Mouse (Mus musculus) MEL (cell line): ENCODE results near the gene Dram1. TPM values are rescaled to one million over a fixed set of nuclear protein-coding genes. Genes with fewer than 3 reads are reported as not detected.
A peak's percentile ranks its signal among the peaks of the same experiment; 100 is the strongest.

Experiments used
- DNase-seq: peaks from one replicate; pipeline ENCODE4 v3.0.0; 2011; ENCODE audit warnings: low read depth, low spot score
- H3K27ac ChIP-seq: 2 replicates; pipeline ENCODE4 v1.5.1; 2012; ENCODE audit warnings: low read depth, mild to moderate bottlenecking, control low read depth, low read length, moderate library complexity; ENCODE audit not compliant: control insufficient read depth
- H3K27me3 ChIP-seq, 2 experiments: fragments of 150-350 bp in 1 of 2; sonication (generic) in 1 of 2; 2 replicates each; pipeline ENCODE4 v1.6.1; 2012; ENCODE audit warnings: low read length in 2 of 2, mild to moderate bottlenecking in 2 of 2, improper control_type of control experiment in 1 of 2, moderate library complexity in 1 of 2; ENCODE audit not compliant: insufficient read depth in 2 of 2, control insufficient read depth in 1 of 2
- H3K36me3 ChIP-seq, 2 experiments: 2 replicates each; pipeline ENCODE4 v1.6.1; 2012 to 2014; ENCODE audit warnings: low read length in 2 of 2, improper control_type of control experiment in 1 of 2, inconsistent platforms in 1 of 2, mild to moderate bottlenecking in 1 of 2; ENCODE audit not compliant: insufficient read depth in 2 of 2, control insufficient read depth in 1 of 2
- H3K4me1 ChIP-seq, 2 experiments: fragments of 150-350 bp in 1 of 2; sonication (generic) in 1 of 2; 2 replicates each; pipeline ENCODE4 v1.6.1; 2012; ENCODE audit warnings: low read length in 2 of 2, improper control_type of control experiment in 1 of 2, mild to moderate bottlenecking in 1 of 2; ENCODE audit not compliant: insufficient read depth in 2 of 2, control insufficient read depth in 1 of 2
- H3K4me3 ChIP-seq, 2 experiments: fragments of 150-350 bp in 1 of 2; sonication (generic) in 1 of 2; 2 replicates each; pipeline ENCODE4 v1.5.1; 2012; ENCODE audit warnings: low read depth in 2 of 2, low read length in 2 of 2, mild to moderate bottlenecking in 2 of 2, moderate library complexity in 2 of 2, control low read depth in 1 of 2, improper control_type of control experiment in 1 of 2; ENCODE audit not compliant: control insufficient read depth in 1 of 2, insufficient read depth in 1 of 2
- H3K79me2 ChIP-seq: 2 replicates; pipeline ENCODE4 v1.6.1; 2012; ENCODE audit warnings: mild to moderate bottlenecking, low read length, moderate library complexity; ENCODE audit not compliant: control insufficient read depth, poor library complexity, insufficient read depth
- H3K9ac ChIP-seq: 2 replicates; pipeline ENCODE4 v1.6.1; 2012; ENCODE audit warnings: low read depth, mild to moderate bottlenecking, control low read depth, low read length, moderate library complexity; ENCODE audit not compliant: control insufficient read depth, poor library complexity, severe bottlenecking
- H3K9me3 ChIP-seq: fragments of 150-350 bp; sonication (generic); replicated peaks from 2 replicates; pipeline ENCODE4 v1.6.1; 2012; ENCODE audit warnings: mild to moderate bottlenecking, low read length, improper control_type of control experiment, moderate library complexity; ENCODE audit not compliant: insufficient read depth
- CTCF ChIP-seq, 3 experiments: IDR thresholded peaks in 2 of 3; conservative IDR thresholded peaks in 1 of 3; 2 replicates each; pipeline ENCODE4 v1.5.1; 2011 to 2012; ENCODE audit warnings: low read length in 3 of 3, low read depth in 2 of 3, mild to moderate bottlenecking in 2 of 3, improper control_type of control experiment in 1 of 3, inconsistent platforms in 1 of 3, mixed read lengths in 1 of 3, moderate library complexity in 1 of 3; ENCODE audit not compliant: control insufficient read depth in 1 of 3, insufficient read depth in 1 of 3, poor library complexity in 1 of 3, severe bottlenecking in 1 of 3
- ELF1 ChIP-seq: IDR thresholded peaks from 2 replicates; pipeline ENCODE4 v1.6.1; 2014; ENCODE audit warnings: low read depth, mild to moderate bottlenecking, inconsistent platforms, low read length, improper control_type of control experiment, moderate library complexity
- GABPA ChIP-seq: IDR thresholded peaks from 2 replicates; pipeline ENCODE4 v1.6.1; 2012; ENCODE audit warnings: low read depth, mild to moderate bottlenecking, inconsistent platforms, low read length, improper control_type of control experiment, moderate library complexity
- HCFC1 ChIP-seq: IDR thresholded peaks from 2 replicates; pipeline ENCODE4 v1.6.1; 2012; ENCODE audit warnings: low read depth, mild to moderate bottlenecking, inconsistent platforms, low read length, improper control_type of control experiment, moderate library complexity
- JUND ChIP-seq: IDR thresholded peaks from 2 replicates; pipeline ENCODE4 v1.6.1; 2011; ENCODE audit warnings: low read depth, mild to moderate bottlenecking, improper control_type of control experiment, low read length
- KAT2A ChIP-seq: conservative IDR thresholded peaks from 2 replicates; pipeline ENCODE4 v1.6.1; 2012; ENCODE audit warnings: low read depth, low read length, improper control_type of control experiment, inconsistent platforms
- MAFK ChIP-seq: IDR thresholded peaks from 2 replicates; pipeline ENCODE4 v1.6.1; 2011; ENCODE audit warnings: low read depth, mild to moderate bottlenecking, low read length, improper control_type of control experiment, borderline replicate concordance
- MAX ChIP-seq: IDR thresholded peaks from 2 replicates; pipeline ENCODE4 v1.6.1; 2011; ENCODE audit warnings: low read length, improper control_type of control experiment
- MAZ ChIP-seq: IDR thresholded peaks from 2 replicates; pipeline ENCODE4 v1.6.1; 2012; ENCODE audit warnings: low read depth, mild to moderate bottlenecking, inconsistent platforms, low read length, improper control_type of control experiment
- MYC ChIP-seq: IDR thresholded peaks from 2 replicates; pipeline ENCODE4 v1.6.1; 2011; ENCODE audit warnings: low read depth, mild to moderate bottlenecking, low read length, improper control_type of control experiment, moderate library complexity
- RAD21 ChIP-seq: IDR thresholded peaks from 2 replicates; pipeline ENCODE4 v1.6.1; 2011; ENCODE audit warnings: mild to moderate bottlenecking, low read depth, low read length, improper control_type of control experiment
- SIN3A ChIP-seq: IDR thresholded peaks from 2 replicates; pipeline ENCODE4 v1.6.1; 2012; ENCODE audit warnings: low read length, improper control_type of control experiment, inconsistent platforms
- SMC3 ChIP-seq: IDR thresholded peaks from 2 replicates; pipeline ENCODE4 v1.6.1; 2011; ENCODE audit warnings: low read depth, low read length, improper control_type of control experiment
- USF2 ChIP-seq, 2 experiments: IDR thresholded peaks; 2 replicates each; pipeline ENCODE4 v1.6.1; 2011 to 2012; ENCODE audit warnings: improper control_type of control experiment in 2 of 2, low read length in 2 of 2, borderline replicate concordance in 1 of 2, inconsistent platforms in 1 of 2, low read depth in 1 of 2, mild to moderate bottlenecking in 1 of 2; ENCODE audit not compliant: insufficient read depth in 1 of 2
- ZC3H11A ChIP-seq: IDR thresholded peaks from 2 replicates; pipeline ENCODE4 v1.6.1; 2012; ENCODE audit warnings: low read depth, mild to moderate bottlenecking, inconsistent platforms, low read length, improper control_type of control experiment
- ZKSCAN1 ChIP-seq: IDR thresholded peaks from 2 replicates; pipeline ENCODE4 v1.6.1; 2012; ENCODE audit warnings: low read depth, mild to moderate bottlenecking, inconsistent platforms, low read length, improper control_type of control experiment, moderate library complexity
- polyA plus RNA-seq, 2 experiments: library from polyadenylated mRNA; stranded (reverse) in 1 of 2; unstranded in 1 of 2; fragments of >175 nt in 1 of 2; fragments of >200 nt in 1 of 2; gene quantifications; 2 replicates each; pipeline versions ENCODE4 v1.2.1 to v1.2.4; 2012; ENCODE audit warnings: low replicate concordance in 2 of 2, low read depth in 1 of 2; ENCODE audit not compliant: insufficient read length in 2 of 2, insufficient read depth in 1 of 2, missing spikeins in 1 of 2
- total RNA-seq: library from RNA; depleted of rRNA; stranded (reverse); fragments of 300-350 nt; gene quantifications from 2 replicates; pipeline ENCODE4 v1.2.3, GENCODE M21; 2012

The Dram1 gene
- total and polyA plus RNA-seq, 3 experiments: 0.17 TPM; not detected in 2

DNA sequence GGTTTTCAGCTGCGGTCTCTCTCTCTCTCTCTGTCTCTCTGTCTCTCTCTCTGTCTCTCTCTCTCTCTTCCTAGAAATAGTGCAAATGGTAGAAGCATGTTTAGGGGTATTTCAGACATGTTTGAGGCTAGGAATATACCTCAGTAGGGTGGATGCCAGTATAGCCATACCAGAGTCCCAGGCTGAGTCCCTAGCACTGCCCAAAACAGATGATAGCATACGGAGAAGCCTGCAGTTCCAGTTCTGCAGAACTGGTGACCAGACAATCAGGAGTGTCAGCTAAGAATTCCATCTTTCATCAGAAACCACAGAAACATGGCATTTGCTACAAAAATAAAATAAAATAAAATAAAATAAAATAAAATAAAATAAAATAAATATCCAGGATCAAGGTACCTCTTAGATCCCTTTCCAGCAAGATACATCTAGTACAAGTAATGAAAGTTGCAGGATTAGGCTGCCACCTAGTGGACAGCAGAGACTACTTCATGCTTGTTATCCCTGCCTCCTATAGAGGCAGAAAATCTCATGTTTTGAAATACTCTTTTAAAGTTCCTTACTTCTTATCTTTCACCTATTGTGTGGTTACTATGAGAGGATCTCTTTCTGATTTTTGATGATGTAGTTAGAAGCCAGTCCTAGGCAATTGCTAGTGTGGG, 47.4 kb upstream of the Dram1 start:
- peak; percentile 82 for DNase-seq
- H3K36me3 ChIP-seq: peaks cover 7 to 9% of the 10 kb centered on the region in 2 experiments

GRCm38 (mm10) chr10:88420655-88421435, 42.0 kb upstream of the Dram1 start:
- TF ChIP-seq MAFK (no peak), KAT2A (no peak), JUND (no peak), ELF1 (no peak), GABPA (no peak), USF2 (IDR thresholded peaks at IDR 0.05; ENCODE audit: borderline replicate concordance in 1 of 2, insufficient read depth in 1 of 2, low read depth in 1 of 2, low read length in 2 of 2) (no peak), MAX (no peak), ZKSCAN1 (no peak)
- Histone ChIP-seq H3K27ac (no peak overlapping the region), H3K27me3 (no peaks in the 10 kb centered on the region), H3K79me2 (no peaks in the 10 kb centered on the region), H3K36me3 (peaks cover 0 to 5% of the 10 kb centered on the region in 2 experiments; a peak in 2 of 4 replicates), H3K9ac (no peak overlapping the region), H3K4me1 (no peaks in the 10 kb centered on the region), H3K4me3 (no peak overlapping the region), H3K9me3 (no peaks in the 10 kb centered on the region)
- no peak for DNase-seq

More for the DNA sequence above, 47.4 kb upstream of the Dram1 start:
- Histone ChIP-seq H3K9me3 (no peaks in the 10 kb centered on the region), H3K27me3 (no peaks in the 10 kb centered on the region), H3K4me1 (peaks cover 1 to 5% of the 10 kb centered on the region in 2 experiments; a peak in 2 of 4 replicates), H3K27ac (no peak overlapping the region), H3K4me3 (no peak overlapping the region), H3K79me2 (no peaks in the 10 kb centered on the region), H3K9ac (no peak overlapping the region)
- TF ChIP-seq RAD21 (peak; percentile 81), ZC3H11A (peak; percentile 82), CTCF (IDR thresholded peaks at IDR 0.05 in 2 of 3, conservative IDR thresholded peaks at IDR 0.05 in 1 of 3; ENCODE audit: control insufficient read depth in 1 of 3, insufficient read depth in 1 of 3, low read depth in 2 of 3, low read length in 3 of 3, poor library complexity in 1 of 3, severe bottlenecking in 1 of 3) (peak; percentile 57 to 81 (median 61)), SMC3 (peak; percentile 78), HCFC1 (no peak), MYC (0 out of 2 replicates have a peak, but pooled peaks have one; percentile 32), SIN3A (peak; percentile 17; the same call in 1 of the 2 replicates), MAZ (no peak)
